Mouse (Mus musculus) megakaryocyte, embryonic 14.5 days (primary cell): ENCODE data around the gene Stac.

Experiments
- FLI1 ChIP-seq: IDR thresholded peaks from 2 replicates; pipeline ENCODE4 v1.6.1; 2012; ENCODE audit warnings: low read length, inconsistent platforms, mixed read lengths
- GATA1 ChIP-seq: IDR thresholded peaks from 3 replicates; pipeline ENCODE4 v1.6.1; 2012; ENCODE audit warnings: mixed read lengths, low read length, inconsistent platforms, borderline replicate concordance

DNA sequence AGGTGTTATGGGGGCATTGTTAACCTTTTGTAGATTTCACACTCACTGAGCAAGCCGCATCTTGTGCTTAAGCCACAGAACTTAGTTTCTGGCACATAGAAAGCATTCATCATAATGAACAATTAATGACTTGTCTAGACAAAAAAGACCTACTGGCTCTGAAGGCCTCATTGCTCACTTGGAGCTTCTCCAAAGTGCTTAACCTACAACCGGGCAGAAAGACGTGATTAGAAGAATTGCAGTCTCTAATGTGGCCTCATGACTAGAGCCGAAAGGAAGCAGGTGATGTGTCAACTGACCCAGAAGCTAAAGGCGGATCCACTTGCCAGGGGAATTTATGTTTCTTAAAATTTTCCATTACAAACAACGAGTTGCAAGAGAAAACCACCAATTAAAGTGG, 147.5 kb downstream of the Stac start:
- TF ChIP-seq FLI1 = no peak
- no peak for TF ChIP-seq GATA1
